ENCODE assay signal across 7 mouse cellular contexts in genomic region chr2:30270134-30270533, GRCm38 (mm10). TPM values are rescaled to one million over a fixed set of nuclear protein-coding genes. Genes with fewer than 3 reads are reported as not detected.
A peak's percentile ranks its signal among the peaks of the same experiment; 100 is the strongest.
DNase-seq lines count a peak whose midpoint lies in the region; ATAC-seq and TF ChIP-seq lines count a peak whose summit lies in the region.

No protein-coding gene starts in this region.

- H3K79me2 ChIP-seq in MEL (ENCODE audit: control insufficient read depth, insufficient read depth, low read length, poor library complexity), result no peaks in the 10 kb centered on the region; the same call in 1 of the 2 replicates

- peaks cover 0 to 17% of the 10 kb centered on the region in 2 experiments; a peak in 2 of 4 replicates for H3K36me3 ChIP-seq in MEL (ENCODE audit: control insufficient read depth in 1 of 2, insufficient read depth in 2 of 2, low read length in 2 of 2)
- H3K36me3 ChIP-seq in heart, embryonic 16.5 days (ENCODE audit: control insufficient read depth, insufficient read depth), result no peaks in the 10 kb centered on the region; the same call in 1 of the 2 replicates
- H3K36me3 ChIP-seq in liver, embryonic 15.5 days (replicated peaks), result 0 out of 2 replicates have a peak, but pooled peaks cover 3% of the 10 kb centered on the region
- no peaks in the 10 kb centered on the region for H3K36me3 ChIP-seq in neural tube, embryonic 11.5 days (ENCODE audit: control insufficient read depth, insufficient read depth, low read length)

- TF ChIP-seq EP300 in MEL (IDR thresholded peaks at IDR 0.05; ENCODE audit: low read depth in 1 of 2, low read length in 2 of 2), result no peak

- peak; percentile 89 for DNase-seq in MEL (ENCODE audit: low read depth, low spot score)
- peak; percentile 42 for DNase-seq in c-Kit-negative CD71-positive TER-119-positive erythroid progenitor cells, embryonic 14.5 days (ENCODE audit: low read depth, low spot score)
- peak; percentile 89 for DNase-seq in fibroblast of lung, adult 2 months (ENCODE audit: low read depth)
- peak; percentile 84 for DNase-seq in kidney, postnatal 14 days
- peak; percentile 47 for DNase-seq in neural tube, embryonic 11.5 days (ENCODE audit: low spot score)

- H3K9ac ChIP-seq in MEL (ENCODE audit: control insufficient read depth, low read depth, low read length, poor library complexity, severe bottlenecking), result no peak overlapping the region
- peak overlapping the region; percentile 23; the same call in 1 of the 2 replicates for H3K9ac ChIP-seq in heart, embryonic 16.5 days (ENCODE audit: low read length)
- H3K9ac ChIP-seq in liver, embryonic 15.5 days, result no peak overlapping the region
- H3K9ac ChIP-seq in neural tube, embryonic 11.5 days (ENCODE audit: low read length), result no peak overlapping the region

- no peak overlapping the region; the same call in 1 of the 2 replicates for H3K27ac ChIP-seq in MEL (ENCODE audit: control insufficient read depth, low read depth, low read length)
- H3K27ac ChIP-seq in heart, embryonic 16.5 days (ENCODE audit: low read length), result peak overlapping the region; percentile 77
- no peak overlapping the region for H3K27ac ChIP-seq in liver, embryonic 15.5 days (replicated peaks)
- H3K27ac ChIP-seq in neural tube, embryonic 11.5 days (ENCODE audit: low read depth, low read length), result no peak overlapping the region

- TF ChIP-seq RAD21 in MEL (IDR thresholded peaks at IDR 0.05; ENCODE audit: low read depth, low read length), result peak; percentile 93

- peak; percentile 71 for ATAC-seq in heart, embryonic 16.5 days (replicated peaks; ENCODE audit: extremely low read depth, insufficient read depth, low FRiP score)
- peak; percentile 45; the same call in 1 of the 2 replicates for ATAC-seq in liver, embryonic 15.5 days (ENCODE audit: insufficient read depth)
- ATAC-seq in neural tube, embryonic 11.5 days (ENCODE audit: insufficient read depth, low FRiP score, low TSS enrichment), result no peak

- H3K4me2 ChIP-seq in heart, embryonic 16.5 days (ENCODE audit: low read depth, low read length), result no peak overlapping the region
- no peak overlapping the region for H3K4me2 ChIP-seq in liver, embryonic 15.5 days
- no peak overlapping the region for H3K4me2 ChIP-seq in neural tube, embryonic 11.5 days (ENCODE audit: low read depth)

- peaks cover 19 to 21% of the 10 kb centered on the region in 2 experiments for H3K4me1 ChIP-seq in MEL (ENCODE audit: control insufficient read depth in 1 of 2, insufficient read depth in 2 of 2, low read length in 2 of 2)
- H3K4me1 ChIP-seq in heart, embryonic 16.5 days (ENCODE audit: control insufficient read depth, insufficient read depth, low read length), result peaks cover 29% of the 10 kb centered on the region
- H3K4me1 ChIP-seq in liver, embryonic 15.5 days (replicated peaks), result peaks cover 39% of the 10 kb centered on the region
- no peaks in the 10 kb centered on the region for H3K4me1 ChIP-seq in neural tube, embryonic 11.5 days (ENCODE audit: control insufficient read depth, insufficient read depth, low read length)

- H3K4me3 ChIP-seq in MEL (ENCODE audit: control insufficient read depth in 1 of 2, insufficient read depth in 1 of 2, low read depth in 2 of 2, low read length in 2 of 2), result no peak overlapping the region
- H3K4me3 ChIP-seq in heart, embryonic 16.5 days (ENCODE audit: low read length), result no peak overlapping the region
- no peak overlapping the region for H3K4me3 ChIP-seq in liver, embryonic 15.5 days (replicated peaks)
- no peak overlapping the region for H3K4me3 ChIP-seq in neural tube, embryonic 11.5 days (ENCODE audit: low read depth, low read length)

- TF ChIP-seq CTCF in MEL (IDR thresholded peaks at IDR 0.05 in 2 of 3, conservative IDR thresholded peaks at IDR 0.05 in 1 of 3; ENCODE audit: control insufficient read depth in 1 of 3, insufficient read depth in 1 of 3, low read depth in 2 of 3, low read length in 3 of 3, poor library complexity in 1 of 3, severe bottlenecking in 1 of 3), result peak; percentile 66 to 98 (median 96)

- WGBS in heart, embryonic 16.5 days, result 11% methylated on average over 1 of the region's 1 CpGs
- WGBS in liver, embryonic 15.5 days (ENCODE audit: insufficient replicate concordance), result 7% methylated on average over 1 of the region's 1 CpGs
- 55% methylated on average over 1 of the region's 1 CpGs for WGBS in neural tube, embryonic 11.5 days

- no peaks in the 10 kb centered on the region for H3K9me3 ChIP-seq in MEL (replicated peaks; ENCODE audit: insufficient read depth, low read length)
- H3K9me3 ChIP-seq in heart, embryonic 16.5 days (replicated peaks; ENCODE audit: control insufficient read depth, low read length), result no peaks in the 10 kb centered on the region
- no peaks in the 10 kb centered on the region for H3K9me3 ChIP-seq in liver, embryonic 15.5 days (replicated peaks)
- no peaks in the 10 kb centered on the region for H3K9me3 ChIP-seq in neural tube, embryonic 11.5 days (ENCODE audit: control insufficient read depth, low read length)

- TF ChIP-seq POLR2A in MEL (IDR thresholded peaks at IDR 0.05; ENCODE audit: control insufficient read depth in 1 of 2, insufficient read depth in 1 of 2, low read depth in 1 of 2, low read length in 2 of 2, poor library complexity in 1 of 2), result no peak

- no peaks in the 10 kb centered on the region for H3K27me3 ChIP-seq in MEL (ENCODE audit: control insufficient read depth in 1 of 2, insufficient read depth in 2 of 2, low read length in 2 of 2)
- no peaks in the 10 kb centered on the region for H3K27me3 ChIP-seq in heart, embryonic 16.5 days (ENCODE audit: control insufficient read depth, insufficient read depth, low read length)
- H3K27me3 ChIP-seq in liver, embryonic 15.5 days, result no peaks in the 10 kb centered on the region
- H3K27me3 ChIP-seq in neural tube, embryonic 11.5 days (ENCODE audit: control insufficient read depth, insufficient read depth, low read length), result no peaks in the 10 kb centered on the region

TF ChIP-seq in MEL, 35 proteins besides CTCF, POLR2A, EP300 and RAD21 (continues in another document):
- TF ChIP-seq MEF2A (IDR thresholded peaks at IDR 0.05; ENCODE audit: extremely low read depth, insufficient replicate concordance, low read depth, low read length, poor library complexity, severe bottlenecking) (no peak), ZMIZ1 (IDR thresholded peaks at IDR 0.05; ENCODE audit: low read depth, low read length) (no peak), MAX (IDR thresholded peaks at IDR 0.05; ENCODE audit: low read length) (no peak), NELFE (IDR thresholded peaks at IDR 0.05; ENCODE audit: low read depth, low read length) (no peak; the same call in 1 of the 2 replicates), SMC3 (IDR thresholded peaks at IDR 0.05; ENCODE audit: low read depth, low read length) (peak; percentile 95), TBP (IDR thresholded peaks at IDR 0.05; ENCODE audit: low read depth, low read length) (0 out of 2 replicates have a peak, but pooled peaks have one; percentile 40), MAZ (IDR thresholded peaks at IDR 0.05; ENCODE audit: low read depth, low read length) (0 out of 2 replicates have a peak, but pooled peaks have one; percentile 27), SIN3A (IDR thresholded peaks at IDR 0.05; ENCODE audit: low read length) (peak; percentile 82), JUND (IDR thresholded peaks at IDR 0.05; ENCODE audit: low read depth, low read length) (peak; percentile 63; the same call in 1 of the 2 replicates)

RNA-seq across cellular contexts. Expression of gene Phyhd1, which starts 4.1 kb away (rescaled TPM):
- total RNA-seq in MEL (2012; rRNA removed), result 0.19 TPM in 1 of 2 replicates, not detected in the other
- 1 to 10 TPM in 1 of 2 experiments, not detected in 1; 1.6 TPM for polyA plus RNA-seq in MEL (2012; ENCODE audit: insufficient read depth in 1 of 2, insufficient read length in 2 of 2, low read depth in 1 of 2, low replicate concordance in 2 of 2, missing spikeins in 1 of 2)
- 9.4 and 13.1 TPM in 2 replicates for polyA plus RNA-seq in heart, embryonic 16.5 days (2015; fragmentation: Nextera tagmentation; extraction: Ambion mirVana)
- polyA plus RNA-seq in liver, embryonic 15.5 days (2015; fragmentation: Nextera tagmentation; extraction: Ambion mirVana), result 13.0 and 15.7 TPM in 2 replicates
- 2.3 and 2.5 TPM in 2 replicates for polyA plus RNA-seq in neural tube, embryonic 11.5 days (2014; fragmentation: Nextera tagmentation; extraction: Ambion mirVana)

RNA-seq across cellular contexts. Expression of gene Gm28038, which starts 10.7 kb away (rescaled TPM):
- total RNA-seq in MEL (2012; rRNA removed), result not detected in 2 replicates
- not detected for polyA plus RNA-seq in MEL (2012; ENCODE audit: insufficient read depth in 1 of 2, insufficient read length in 2 of 2, low read depth in 1 of 2, low replicate concordance in 2 of 2, missing spikeins in 1 of 2)
- not detected in 2 replicates for polyA plus RNA-seq in heart, embryonic 16.5 days (2015; fragmentation: Nextera tagmentation; extraction: Ambion mirVana)
- polyA plus RNA-seq in liver, embryonic 15.5 days (2015; fragmentation: Nextera tagmentation; extraction: Ambion mirVana), result not detected in 2 replicates
- polyA plus RNA-seq in neural tube, embryonic 11.5 days (2014; fragmentation: Nextera tagmentation; extraction: Ambion mirVana), result not detected in 2 replicates

RNA-seq across cellular contexts. Expression of gene Dolk, which starts 16.0 kb away (rescaled TPM):
- 13.7 and 21.7 TPM in 2 replicates for total RNA-seq in MEL (2012; rRNA removed)
- polyA plus RNA-seq in MEL (2012; ENCODE audit: insufficient read depth in 1 of 2, insufficient read length in 2 of 2, low read depth in 1 of 2, low replicate concordance in 2 of 2, missing spikeins in 1 of 2), result 10 to 100 TPM in 1 of 2 experiments, not detected in 1; 18.5 TPM
- polyA plus RNA-seq in heart, embryonic 16.5 days (2015; fragmentation: Nextera tagmentation; extraction: Ambion mirVana), result 31.8 and 33.0 TPM in 2 replicates
- polyA plus RNA-seq in liver, embryonic 15.5 days (2015; fragmentation: Nextera tagmentation; extraction: Ambion mirVana), result 12.0 and 14.3 TPM in 2 replicates
- 23.9 and 27.9 TPM in 2 replicates for polyA plus RNA-seq in neural tube, embryonic 11.5 days (2014; fragmentation: Nextera tagmentation; extraction: Ambion mirVana)

RNA-seq across cellular contexts. Expression of gene Nup188, which starts 16.1 kb away (rescaled TPM):
- total RNA-seq in MEL (2012; rRNA removed), result 58.6 and 63.2 TPM in 2 replicates
- 100 to 1,000 TPM in 1 of 2 experiments, not detected in 1; 119 TPM for polyA plus RNA-seq in MEL (2012; ENCODE audit: insufficient read depth in 1 of 2, insufficient read length in 2 of 2, low read depth in 1 of 2, low replicate concordance in 2 of 2, missing spikeins in 1 of 2)
- 21.2 and 23.6 TPM in 2 replicates for polyA plus RNA-seq in heart, embryonic 16.5 days (2015; fragmentation: Nextera tagmentation; extraction: Ambion mirVana)
- polyA plus RNA-seq in liver, embryonic 15.5 days (2015; fragmentation: Nextera tagmentation; extraction: Ambion mirVana), result 13.6 and 14.0 TPM in 2 replicates
- polyA plus RNA-seq in neural tube, embryonic 11.5 days (2014; fragmentation: Nextera tagmentation; extraction: Ambion mirVana), result 57.3 and 60.0 TPM in 2 replicates

RNA-seq across cellular contexts. Expression of gene Gm28035, which starts 29.8 kb away (rescaled TPM):
- total RNA-seq in MEL (2012; rRNA removed), result 0.10 TPM in 1 of 2 replicates, not detected in the other
- under 1 TPM in 1 of 2 experiments, not detected in 1; 0.26 TPM for polyA plus RNA-seq in MEL (2012; ENCODE audit: insufficient read depth in 1 of 2, insufficient read length in 2 of 2, low read depth in 1 of 2, low replicate concordance in 2 of 2, missing spikeins in 1 of 2)
- 0.22 and 0.40 TPM in 2 replicates for polyA plus RNA-seq in heart, embryonic 16.5 days (2015; fragmentation: Nextera tagmentation; extraction: Ambion mirVana)
- polyA plus RNA-seq in liver, embryonic 15.5 days (2015; fragmentation: Nextera tagmentation; extraction: Ambion mirVana), result 0.10 and 0.16 TPM in 2 replicates
- polyA plus RNA-seq in neural tube, embryonic 11.5 days (2014; fragmentation: Nextera tagmentation; extraction: Ambion mirVana), result 0.17 TPM in 1 of 2 replicates, not detected in the other
